Mouse (Mus musculus) embryonic facial prominence, embryonic 13.5 days (tissue): ENCODE measurements around the gene Slc16a6. TPM values are rescaled to one million over a fixed set of nuclear protein-coding genes. Genes with fewer than 3 reads are reported as not detected.

Source experiments
- ATAC-seq: fragments of 200-750 bp; cut with Nextera tagmentation; 2 replicates; pipeline ENCODE4 v1.8.0; 2017; ENCODE audit warnings: low read depth; ENCODE audit not compliant: insufficient number of reproducible peaks, insufficient read depth, low FRiP score, low TSS enrichment
- H3K27ac ChIP-seq: fragments of 300-500 bp; sonication (generic); 2 replicates; pipeline ENCODE4 v1.5.1; 2015; ENCODE audit warnings: moderate library complexity, mild to moderate bottlenecking, inconsistent platforms
- H3K27me3 ChIP-seq: fragments of 300-500 bp; sonication (generic); 2 replicates; pipeline ENCODE4 v1.6.1; 2015; ENCODE audit warnings: mild to moderate bottlenecking, inconsistent platforms
- H3K36me3 ChIP-seq: fragments of 300-500 bp; sonication (generic); 2 replicates; pipeline ENCODE4 v1.6.1; 2015; ENCODE audit warnings: mild to moderate bottlenecking, inconsistent platforms
- H3K4me1 ChIP-seq: fragments of 300-500 bp; sonication (generic); 2 replicates; pipeline ENCODE4 v1.6.1; 2015; ENCODE audit warnings: inconsistent platforms
- H3K4me2 ChIP-seq: fragments of 300-500 bp; sonication (generic); 2 replicates; pipeline ENCODE4 v1.6.1; 2015; ENCODE audit warnings: moderate library complexity, mild to moderate bottlenecking, inconsistent platforms
- H3K4me3 ChIP-seq: fragments of 300-500 bp; sonication (generic); 2 replicates; pipeline ENCODE4 v1.5.1; 2015; ENCODE audit warnings: mild to moderate bottlenecking, inconsistent platforms
- H3K9ac ChIP-seq: fragments of 300-500 bp; sonication (generic); 2 replicates; pipeline ENCODE4 v1.6.1; 2015; ENCODE audit warnings: mild to moderate bottlenecking, inconsistent platforms
- H3K9me3 ChIP-seq: fragments of 300-500 bp; sonication (generic); 2 replicates; pipeline ENCODE4 v1.6.1; 2016; ENCODE audit warnings: inconsistent platforms
- WGBS: fragments of 180-500 bp; shearing (Covaris S2); methylation state at CpG from one replicate; pipeline ENCODE4 v1.1.7; 2015; ENCODE audit warnings: mixed read lengths; 5-methylcytosine and 5-hydroxymethylcytosine counted together
- polyA plus RNA-seq: library from polyadenylated mRNA; unstranded; fragments of >200 nt; fragmentation: Nextera tagmentation; extraction: Ambion mirVana; gene quantifications from 2 replicates; pipeline ENCODE4 v1.2.1, GENCODE M21; 2015

Gene Slc16a6
- polyA plus RNA-seq, 1 experiment from 2014 or later: 3.6 TPM

GRCm38 (mm10) chr11:109423294-109423693, 50.1 kb downstream of the Slc16a6 start:
- no peaks in the 10 kb centered on the region for H3K9me3 ChIP-seq
- WGBS: 68% methylated on average over 1 of the region's 1 CpGs
- no peak overlapping the region for H3K4me3 ChIP-seq
- no peak overlapping the region for H3K4me2 ChIP-seq
- H3K27ac ChIP-seq: no peak overlapping the region
- peaks cover 8% of the 10 kb centered on the region for H3K27me3 ChIP-seq
- no peaks in the 10 kb centered on the region for H3K36me3 ChIP-seq
- no peak for ATAC-seq
- peaks cover 9% of the 10 kb centered on the region for H3K4me1 ChIP-seq
- H3K9ac ChIP-seq: no peak overlapping the region

- peaks cover 8% of the 10 kb centered on the region for H3K27me3 ChIP-seq
- no peak for ATAC-seq
- no peak overlapping the region for H3K4me2 ChIP-seq
- H3K4me1 ChIP-seq: peaks cover 8% of the 10 kb centered on the region
- H3K27ac ChIP-seq: no peak overlapping the region
- H3K9ac ChIP-seq: no peak overlapping the region
- H3K9me3 ChIP-seq: no peaks in the 10 kb centered on the region
- 96% methylated on average over 4 of the region's 4 CpGs for WGBS
- no peaks in the 10 kb centered on the region for H3K36me3 ChIP-seq
- no peak overlapping the region for H3K4me3 ChIP-seq
Observed at GRCm38 (mm10) chr11:109422263-109422662, 51.1 kb downstream of the Slc16a6 start.

- Histone ChIP-seq H3K4me2 (no peak overlapping the region), H3K27me3 (peaks cover 8% of the 10 kb centered on the region), H3K4me1 (no peaks in the 10 kb centered on the region), H3K9me3 (no peaks in the 10 kb centered on the region), H3K9ac (no peak overlapping the region), H3K36me3 (no peaks in the 10 kb centered on the region), H3K27ac (no peak overlapping the region), H3K4me3 (no peak overlapping the region)
- no peak for ATAC-seq
- WGBS: 75% methylated on average over 5 of the region's 5 CpGs
Observed at GRCm38 (mm10) chr11:109421205-109421604, 52.2 kb downstream of the Slc16a6 start.

- Histone ChIP-seq H3K9ac (no peak overlapping the region), H3K4me1 (no peaks in the 10 kb centered on the region), H3K4me3 (no peak overlapping the region), H3K27ac (no peak overlapping the region), H3K4me2 (no peak overlapping the region), H3K9me3 (no peaks in the 10 kb centered on the region), H3K36me3 (no peaks in the 10 kb centered on the region), H3K27me3 (peaks cover 8% of the 10 kb centered on the region)
- WGBS: 72% methylated on average over 14 of the region's 14 CpGs
- ATAC-seq: no peak
Observed at GRCm38 (mm10) chr11:109420567-109420962, 52.8 kb downstream of the Slc16a6 start.

GRCm38 (mm10) chr11:109419961-109420566, 53.3 kb downstream of the Slc16a6 start:
- Histone ChIP-seq H3K9me3 (no peaks in the 10 kb centered on the region), H3K27me3 (peaks cover 8% of the 10 kb centered on the region), H3K4me1 (no peaks in the 10 kb centered on the region), H3K36me3 (no peaks in the 10 kb centered on the region), H3K9ac (no peak overlapping the region), H3K4me2 (peak overlapping the region; percentile 16; the same call in 1 of the 2 replicates), H3K4me3 (no peak overlapping the region), H3K27ac (no peak overlapping the region)
- WGBS: 43% methylated on average over 16 of the region's 16 CpGs
- no peak for ATAC-seq

- H3K27ac ChIP-seq: no peak overlapping the region
Observed at GRCm38 (mm10) chr11:109419461-109419860, 53.9 kb downstream of the Slc16a6 start.

GRCm38 (mm10) chr11:109417472-109418040, 55.8 kb downstream of the Slc16a6 start:
- no peaks in the 10 kb centered on the region for H3K36me3 ChIP-seq
- H3K27me3 ChIP-seq: peaks cover 8% of the 10 kb centered on the region
- ATAC-seq: no peak
- no peak overlapping the region for H3K9ac ChIP-seq
- H3K9me3 ChIP-seq: no peaks in the 10 kb centered on the region
- WGBS: 83% methylated on average over 9 of the region's 9 CpGs
- no peak overlapping the region for H3K4me3 ChIP-seq
- no peak overlapping the region for H3K4me2 ChIP-seq
- H3K27ac ChIP-seq: no peak overlapping the region
- no peaks in the 10 kb centered on the region for H3K4me1 ChIP-seq

More at GRCm38 (mm10) chr11:109419461-109419860, 53.9 kb downstream of the Slc16a6 start:
- ATAC-seq: no peak
- WGBS: 52% methylated on average over 4 of the region's 4 CpGs
- H3K9me3 ChIP-seq: no peaks in the 10 kb centered on the region
- H3K4me1 ChIP-seq: no peaks in the 10 kb centered on the region
- no peak overlapping the region for H3K9ac ChIP-seq
- peaks cover 8% of the 10 kb centered on the region for H3K27me3 ChIP-seq
- H3K4me2 ChIP-seq: no peak overlapping the region
- H3K36me3 ChIP-seq: no peaks in the 10 kb centered on the region
- H3K4me3 ChIP-seq: no peak overlapping the region

GRCm38 (mm10) chr11:109416709-109417420, 56.5 kb downstream of the Slc16a6 start:
- H3K4me2 ChIP-seq: no peak overlapping the region
- no peak overlapping the region for H3K9ac ChIP-seq
- 84% methylated on average over 8 of the region's 8 CpGs for WGBS
- no peak for ATAC-seq
- H3K27me3 ChIP-seq: peaks cover 8% of the 10 kb centered on the region
- no peaks in the 10 kb centered on the region for H3K4me1 ChIP-seq
- no peak overlapping the region for H3K4me3 ChIP-seq
- no peaks in the 10 kb centered on the region for H3K9me3 ChIP-seq
- no peaks in the 10 kb centered on the region for H3K36me3 ChIP-seq
- no peak overlapping the region for H3K27ac ChIP-seq

- Histone ChIP-seq H3K4me2 (no peak overlapping the region), H3K27ac (no peak overlapping the region), H3K9me3 (no peaks in the 10 kb centered on the region), H3K9ac (no peak overlapping the region), H3K4me3 (no peak overlapping the region), H3K4me1 (no peaks in the 10 kb centered on the region), H3K27me3 (peaks cover 5% of the 10 kb centered on the region), H3K36me3 (no peaks in the 10 kb centered on the region)
- WGBS: 85% methylated on average over 5 of the region's 5 CpGs
- no peak for ATAC-seq
Observed at GRCm38 (mm10) chr11:109414802-109415201, 58.6 kb downstream of the Slc16a6 start.

- no peaks in the 10 kb centered on the region for H3K36me3 ChIP-seq
- no peaks in the 10 kb centered on the region for H3K4me1 ChIP-seq
- no peak within 1 kb of the TSS for H3K4me3 ChIP-seq
- no peak for ATAC-seq
- no peak within 1 kb of the TSS for H3K4me2 ChIP-seq
- no peak within 1 kb of the TSS for H3K27ac ChIP-seq
- 88% methylated on average over 6 of the region's 6 CpGs for WGBS
- no peaks in the 10 kb centered on the region for H3K9me3 ChIP-seq
- H3K27me3 ChIP-seq: no peaks in the 10 kb centered on the region
- no peak within 1 kb of the TSS for H3K9ac ChIP-seq
Observed at GRCm38 (mm10) chr11:109413617-109414016, 59.8 kb downstream of the Slc16a6 start, which contains the start of gene 9930022D16Rik. Gene 9930022D16Rik, plus strand, starts transcription at chr11:109413917.

- WGBS: 88% methylated on average over 15 of the region's 15 CpGs
- H3K36me3 ChIP-seq: no peaks in the 10 kb centered on the region
- H3K9ac ChIP-seq: no peak overlapping the region
- H3K4me1 ChIP-seq: no peaks in the 10 kb centered on the region
- no peak overlapping the region for H3K27ac ChIP-seq
- no peaks in the 10 kb centered on the region for H3K9me3 ChIP-seq
- no peaks in the 10 kb centered on the region for H3K27me3 ChIP-seq
- no peak overlapping the region for H3K4me2 ChIP-seq
- H3K4me3 ChIP-seq: no peak overlapping the region
- ATAC-seq: no peak
Observed at GRCm38 (mm10) chr11:109410197-109410980, 63.0 kb downstream of the Slc16a6 start.
